Mouse (Mus musculus): ENCODE data around the gene Slc6a18. TPM values are rescaled to one million over a fixed set of nuclear protein-coding genes. Genes with fewer than 3 reads are reported as not detected.

Slc6a18 gene
- polyA plus RNA-seq, 1 experiment from 2014 or later: 38.4 TPM

GRCm38 (mm10) chr13:73692249-73692868 lies 14.5 kb upstream of the Slc6a18 start:
- Histone ChIP-seq H3K27ac (ENCODE audit: low read length) (peak overlapping the region; percentile 81), H3K27me3 (ENCODE audit: insufficient read depth, low read length) (no peaks in the 10 kb centered on the region), H3K9ac (replicated peaks; ENCODE audit: low read length) (no peak overlapping the region), H3K9me3 (ENCODE audit: low read length) (no peaks in the 10 kb centered on the region), H3K4me2 (replicated peaks; ENCODE audit: low read depth, low read length) (0 out of 2 replicates have a peak overlapping the region, but pooled peaks have one; percentile 1), H3K4me3 (ENCODE audit: low read length) (no peak overlapping the region), H3K36me3 (ENCODE audit: insufficient read depth, low read length) (no peaks in the 10 kb centered on the region), H3K4me1 (ENCODE audit: insufficient read depth, low read length) (no peaks in the 10 kb centered on the region)
- WGBS: 24% methylated on average over 10 of the region's 10 CpGs
- ATAC-seq (ENCODE audit: low FRiP score, low TSS enrichment): peak; percentile 99

GRCm38 (mm10) chr13:73688934-73689333 lies 11.1 kb upstream of the Slc6a18 start:
- H3K27ac ChIP-seq (ENCODE audit: low read length): no peak overlapping the region
- no peaks in the 10 kb centered on the region for H3K9me3 ChIP-seq (ENCODE audit: low read length)
- no peaks in the 10 kb centered on the region for H3K27me3 ChIP-seq (ENCODE audit: insufficient read depth, low read length)
- no peak overlapping the region for H3K4me3 ChIP-seq (ENCODE audit: low read length)
- H3K4me1 ChIP-seq (ENCODE audit: insufficient read depth, low read length): no peaks in the 10 kb centered on the region
- WGBS: 81% methylated on average over 4 of the region's 4 CpGs
- ATAC-seq (ENCODE audit: low FRiP score, low TSS enrichment): no peak
- H3K36me3 ChIP-seq (ENCODE audit: insufficient read depth, low read length): no peaks in the 10 kb centered on the region
- no peak overlapping the region for H3K4me2 ChIP-seq (replicated peaks; ENCODE audit: low read depth, low read length)
- H3K9ac ChIP-seq (replicated peaks; ENCODE audit: low read length): no peak overlapping the region

GRCm38 (mm10) chr13:73687601-73688000 lies 9.8 kb upstream of the Slc6a18 start:
- no peaks in the 10 kb centered on the region for H3K36me3 ChIP-seq (ENCODE audit: insufficient read depth, low read length)
- no peaks in the 10 kb centered on the region for H3K27me3 ChIP-seq (ENCODE audit: insufficient read depth, low read length)
- 34% methylated on average over 3 of the region's 3 CpGs for WGBS
- H3K4me3 ChIP-seq (ENCODE audit: low read length): no peak overlapping the region
- no peak overlapping the region for H3K4me2 ChIP-seq (replicated peaks; ENCODE audit: low read depth, low read length)
- no peak overlapping the region for H3K27ac ChIP-seq (ENCODE audit: low read length)
- H3K9ac ChIP-seq (replicated peaks; ENCODE audit: low read length): no peak overlapping the region
- H3K9me3 ChIP-seq (ENCODE audit: low read length): no peaks in the 10 kb centered on the region
- H3K4me1 ChIP-seq (ENCODE audit: insufficient read depth, low read length): no peaks in the 10 kb centered on the region
- no peak for ATAC-seq (ENCODE audit: low FRiP score, low TSS enrichment)

- Histone ChIP-seq H3K27ac (ENCODE audit: low read length) (no peak overlapping the region), H3K36me3 (ENCODE audit: insufficient read depth, low read length) (no peaks in the 10 kb centered on the region), H3K27me3 (ENCODE audit: insufficient read depth, low read length) (no peaks in the 10 kb centered on the region), H3K4me3 (ENCODE audit: low read length) (no peak overlapping the region), H3K4me2 (replicated peaks; ENCODE audit: low read depth, low read length) (no peak overlapping the region), H3K9me3 (ENCODE audit: low read length) (no peaks in the 10 kb centered on the region), H3K9ac (replicated peaks; ENCODE audit: low read length) (no peak overlapping the region), H3K4me1 (ENCODE audit: insufficient read depth, low read length) (no peaks in the 10 kb centered on the region)
- 76% methylated on average over 6 of the region's 6 CpGs for WGBS
- ATAC-seq (ENCODE audit: low FRiP score, low TSS enrichment): no peak
Measured at GRCm38 (mm10) chr13:73685502-73685901, 7.7 kb upstream of the Slc6a18 start.

- Histone ChIP-seq H3K9me3 (ENCODE audit: low read length) (no peaks in the 10 kb centered on the region), H3K27ac (ENCODE audit: low read length) (no peak overlapping the region), H3K36me3 (ENCODE audit: insufficient read depth, low read length) (no peaks in the 10 kb centered on the region), H3K4me3 (ENCODE audit: low read length) (no peak overlapping the region), H3K4me2 (replicated peaks; ENCODE audit: low read depth, low read length) (no peak overlapping the region), H3K27me3 (ENCODE audit: insufficient read depth, low read length) (no peaks in the 10 kb centered on the region), H3K9ac (replicated peaks; ENCODE audit: low read length) (no peak overlapping the region), H3K4me1 (ENCODE audit: insufficient read depth, low read length) (peaks cover 3% of the 10 kb centered on the region; the same call in 1 of the 2 replicates)
- ATAC-seq (ENCODE audit: low FRiP score, low TSS enrichment): no peak
- WGBS: 75% methylated on average over 1 of the region's 1 CpGs
Measured at GRCm38 (mm10) chr13:73684412-73684811, 6.6 kb upstream of the Slc6a18 start.

GRCm38 (mm10) chr13:73683682-73684081 lies 5.9 kb upstream of the Slc6a18 start:
- H3K27me3 ChIP-seq (ENCODE audit: insufficient read depth, low read length): no peaks in the 10 kb centered on the region
- H3K9ac ChIP-seq (replicated peaks; ENCODE audit: low read length): no peak overlapping the region
- H3K36me3 ChIP-seq (ENCODE audit: insufficient read depth, low read length): no peaks in the 10 kb centered on the region
- no peak overlapping the region for H3K4me3 ChIP-seq (ENCODE audit: low read length)
- ATAC-seq (ENCODE audit: low FRiP score, low TSS enrichment): no peak
- H3K4me2 ChIP-seq (replicated peaks; ENCODE audit: low read depth, low read length): no peak overlapping the region
- no peaks in the 10 kb centered on the region for H3K9me3 ChIP-seq (ENCODE audit: low read length)
- H3K27ac ChIP-seq (ENCODE audit: low read length): no peak overlapping the region
- 88% methylated on average over 11 of the region's 11 CpGs for WGBS
- peaks cover 3% of the 10 kb centered on the region; the same call in 1 of the 2 replicates for H3K4me1 ChIP-seq (ENCODE audit: insufficient read depth, low read length)

GRCm38 (mm10) chr13:73682226-73682625 lies 4.4 kb upstream of the Slc6a18 start:
- WGBS: 85% methylated on average over 2 of the region's 2 CpGs
- ATAC-seq (ENCODE audit: low FRiP score, low TSS enrichment): no peak
- no peak overlapping the region for H3K4me3 ChIP-seq (ENCODE audit: low read length)
- H3K27ac ChIP-seq (ENCODE audit: low read length): no peak overlapping the region
- H3K9me3 ChIP-seq (ENCODE audit: low read length): no peaks in the 10 kb centered on the region
- no peaks in the 10 kb centered on the region for H3K27me3 ChIP-seq (ENCODE audit: insufficient read depth, low read length)
- H3K9ac ChIP-seq (replicated peaks; ENCODE audit: low read length): no peak overlapping the region
- H3K4me1 ChIP-seq (ENCODE audit: insufficient read depth, low read length): peaks cover 3% of the 10 kb centered on the region; the same call in 1 of the 2 replicates
- no peaks in the 10 kb centered on the region for H3K36me3 ChIP-seq (ENCODE audit: insufficient read depth, low read length)
- H3K4me2 ChIP-seq (replicated peaks; ENCODE audit: low read depth, low read length): no peak overlapping the region

- 13% methylated on average over 1 of the region's 1 CpGs for WGBS
- Histone ChIP-seq H3K4me2 (replicated peaks; ENCODE audit: low read depth, low read length) (no peak overlapping the region), H3K4me1 (ENCODE audit: insufficient read depth, low read length) (peaks cover 3% of the 10 kb centered on the region; the same call in 1 of the 2 replicates), H3K9me3 (ENCODE audit: low read length) (no peaks in the 10 kb centered on the region), H3K9ac (replicated peaks; ENCODE audit: low read length) (no peak overlapping the region), H3K27me3 (ENCODE audit: insufficient read depth, low read length) (no peaks in the 10 kb centered on the region), H3K4me3 (ENCODE audit: low read length) (no peak overlapping the region), H3K36me3 (ENCODE audit: insufficient read depth, low read length) (no peaks in the 10 kb centered on the region), H3K27ac (ENCODE audit: low read length) (peak overlapping the region; percentile 93)
- ATAC-seq (ENCODE audit: low FRiP score, low TSS enrichment): peak; percentile 95
Measured at GRCm38 (mm10) chr13:73680394-73680793, 2.6 kb upstream of the Slc6a18 start.

GRCm38 (mm10) chr13:73679311-73679710 lies 1.5 kb upstream of the Slc6a18 start:
- Histone ChIP-seq H3K27ac (ENCODE audit: low read length) (peak overlapping the region; percentile 89), H3K9me3 (ENCODE audit: low read length) (no peaks in the 10 kb centered on the region), H3K4me2 (replicated peaks; ENCODE audit: low read depth, low read length) (no peak overlapping the region), H3K4me3 (ENCODE audit: low read length) (no peak overlapping the region), H3K9ac (replicated peaks; ENCODE audit: low read length) (no peak overlapping the region), H3K27me3 (ENCODE audit: insufficient read depth, low read length) (no peaks in the 10 kb centered on the region), H3K36me3 (ENCODE audit: insufficient read depth, low read length) (no peaks in the 10 kb centered on the region), H3K4me1 (ENCODE audit: insufficient read depth, low read length) (peaks cover 3% of the 10 kb centered on the region; the same call in 1 of the 2 replicates)
- 71% methylated on average over 2 of the region's 2 CpGs for WGBS
- no peak for ATAC-seq (ENCODE audit: low FRiP score, low TSS enrichment)

- Histone ChIP-seq H3K9me3 (ENCODE audit: low read length) (no peaks in the 10 kb centered on the region), H3K4me1 (ENCODE audit: insufficient read depth, low read length) (peaks cover 3% of the 10 kb centered on the region; the same call in 1 of the 2 replicates), H3K36me3 (ENCODE audit: insufficient read depth, low read length) (no peaks in the 10 kb centered on the region), H3K27ac (ENCODE audit: low read length) (no peak overlapping the region), H3K4me2 (replicated peaks; ENCODE audit: low read depth, low read length) (no peak overlapping the region), H3K4me3 (ENCODE audit: low read length) (no peak overlapping the region), H3K27me3 (ENCODE audit: insufficient read depth, low read length) (no peaks in the 10 kb centered on the region), H3K9ac (replicated peaks; ENCODE audit: low read length) (no peak overlapping the region)
- ATAC-seq (ENCODE audit: low FRiP score, low TSS enrichment): no peak
- WGBS: 88% methylated on average over 7 of the region's 7 CpGs
Measured at GRCm38 (mm10) chr13:73675161-73675560, 2.7 kb downstream of the Slc6a18 start.
